Mouse (Mus musculus): ENCODE measurements at regions not wholly inside any gene's neighbourhood (a gene's known extent, or its start where the extent isn't known, plus 50 kb on each side); places are given as distances from the start of the nearest gene placed in this dataset.
"Not testable (repeated sequence)": the region's sequence is repeated elsewhere in the genome, so short reads cannot be mapped to it uniquely, and the experiment has no call there.

- no peak for DNase-seq (ENCODE audit: low read depth, low spot score)
Observed at GRCm38 (mm10) chrX:99732526-99732925, 88.3 kb upstream of the Tmem28 start.

GRCm38 (mm10) chrX:99725101-99725500, 95.7 kb upstream of the Tmem28 start:
- no peak for DNase-seq (ENCODE audit: low read depth, low spot score)

- no peak for DNase-seq (ENCODE audit: low read depth, low spot score)
Observed at GRCm38 (mm10) chrX:99695366-99695765, 125.5 kb upstream of the Tmem28 start.

GRCm38 (mm10) chrX:99690971-99691370, 129.8 kb upstream of the Tmem28 start:
- DNase-seq (ENCODE audit: low read depth, low spot score) = no peak

- DNase-seq (ENCODE audit: low read depth, low spot score) = no peak
Observed at GRCm38 (mm10) chrX:99689761-99690160, 131.1 kb upstream of the Tmem28 start.

- not testable (repeated sequence) for DNase-seq (ENCODE audit: low read depth, low spot score)
Observed at GRCm38 (mm10) chrX:99682491-99682890, 138.3 kb upstream of the Tmem28 start.

GRCm38 (mm10) chrX:99667596-99667995, 153.2 kb upstream of the Tmem28 start:
- DNase-seq (ENCODE audit: low read depth, low spot score) = no peak

GRCm38 (mm10) chrX:99662566-99662965, 158.3 kb upstream of the Tmem28 start:
- DNase-seq (ENCODE audit: low read depth, low spot score) = no peak

GRCm38 (mm10) chrX:99659496-99660140, 161.2 kb upstream of the Tmem28 start:
- no peak for DNase-seq (ENCODE audit: low read depth, low spot score)

- DNase-seq (ENCODE audit: low read depth, low spot score) = no peak
Observed at GRCm38 (mm10) chrX:99657790-99658451, 162.9 kb upstream of the Tmem28 start.

- DNase-seq (ENCODE audit: low read depth, low spot score) = no peak
Observed at GRCm38 (mm10) chrX:99656988-99657387, 163.8 kb upstream of the Tmem28 start.

GRCm38 (mm10) chrX:99632211-99632775, 161.2 kb upstream of the Pja1 start:
- DNase-seq (ENCODE audit: low read depth, low spot score) = no peak

- DNase-seq (ENCODE audit: low read depth, low spot score) = no peak
Observed at GRCm38 (mm10) chrX:99624515-99625179, 153.6 kb upstream of the Pja1 start.

GRCm38 (mm10) chrX:99612130-99612759, 141.2 kb upstream of the Pja1 start:
- no peak for DNase-seq (ENCODE audit: low read depth, low spot score)

GRCm38 (mm10) chrX:99610096-99610495, 139.0 kb upstream of the Pja1 start:
- no peak for DNase-seq (ENCODE audit: low read depth, low spot score)

GRCm38 (mm10) chrX:99609591-99609990, 138.5 kb upstream of the Pja1 start:
- no peak for DNase-seq (ENCODE audit: low read depth, low spot score)

GRCm38 (mm10) chrX:99608284-99608692, 137.2 kb upstream of the Pja1 start:
- DNase-seq (ENCODE audit: low read depth, low spot score) = no peak

GRCm38 (mm10) chrX:99605084-99605824, 134.2 kb upstream of the Pja1 start:
- DNase-seq (ENCODE audit: low read depth, low spot score) = no peak

GRCm38 (mm10) chrX:99603714-99604113, 132.6 kb upstream of the Pja1 start:
- DNase-seq (ENCODE audit: low read depth, low spot score) = no peak

GRCm38 (mm10) chrX:99602268-99602885, 131.3 kb upstream of the Pja1 start:
- no peak for DNase-seq (ENCODE audit: low read depth, low spot score)

GRCm38 (mm10) chrX:99595493-99595892, 124.4 kb upstream of the Pja1 start:
- no peak for DNase-seq (ENCODE audit: low read depth, low spot score)
